Comparison of ENCODE assay signal across 21 mouse cellular contexts in the genomic region with DNA sequence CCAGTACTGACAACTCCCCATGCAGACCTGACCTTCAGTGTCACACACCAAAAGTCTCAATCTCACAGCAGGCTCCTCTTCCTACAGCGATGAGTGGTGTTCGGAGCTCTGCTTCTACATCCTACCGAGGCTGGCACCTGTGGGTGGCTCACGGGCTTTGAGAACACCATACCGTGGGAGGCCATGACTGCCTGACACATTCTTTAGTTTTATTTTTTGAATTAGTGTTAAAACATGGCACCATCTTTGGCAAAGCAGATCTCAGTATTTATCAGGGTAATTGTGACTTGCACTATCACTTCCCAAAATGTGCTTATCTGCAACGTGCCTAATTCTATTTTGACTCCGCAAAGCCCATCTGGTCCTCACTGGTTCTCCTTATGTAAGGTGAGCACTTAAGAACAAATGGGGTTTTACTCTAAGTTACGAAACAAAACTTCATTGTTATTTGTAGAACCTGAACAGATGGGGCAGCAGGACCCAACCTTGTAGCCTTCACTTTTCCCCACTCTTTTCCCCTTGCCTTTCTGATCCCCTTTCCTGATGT.
DNase-seq lines count a peak whose midpoint lies in the region; ATAC-seq and TF ChIP-seq lines count a peak whose summit lies in the region.
"Had no signal": no experiment of that assay in that cellular context is flagged by ENCODE, and none has a peak within 500 bp of the region (broad histone marks: within the 10 kb centered on the region; RNA-seq: fewer than 3 reads in every experiment).

No protein-coding gene starts in this region.

- intact Hi-C loops in left cerebral cortex, adult 2 months (cut with DNase I): loop anchor here (5.0 kb wide), 1 partner anchor 121 kb away; a partner anchor contains a TSS

- H3K4me2 ChIP-seq in forebrain, embryonic 12.5 days: no peak overlapping the region
- H3K4me2 ChIP-seq: embryonic facial prominence, embryonic 12.5 days; heart, embryonic 13.5 days; hindbrain, embryonic 15.5 days had no signal

- H3K9me3 ChIP-seq in forebrain, embryonic 12.5 days: no peaks in the 10 kb centered on the region
- H3K9me3 ChIP-seq: embryonic facial prominence, embryonic 12.5 days; heart, embryonic 13.5 days; hindbrain, embryonic 15.5 days had no signal

- H3K4me1 ChIP-seq in forebrain, embryonic 12.5 days: no peaks in the 10 kb centered on the region
- H3K4me1 ChIP-seq: embryonic facial prominence, embryonic 12.5 days; heart, embryonic 13.5 days; hindbrain, embryonic 15.5 days had no signal

- H3K36me3 ChIP-seq in forebrain, embryonic 12.5 days (replicated peaks): no peaks in the 10 kb centered on the region
- H3K36me3 ChIP-seq: embryonic facial prominence, embryonic 12.5 days; heart, embryonic 13.5 days; hindbrain, embryonic 15.5 days had no signal

- 89% methylated on average over 8 of the region's 8 CpGs for WGBS in forebrain, embryonic 12.5 days

- H3K9ac ChIP-seq in forebrain, embryonic 12.5 days: no peak overlapping the region
- H3K9ac ChIP-seq: embryonic facial prominence, embryonic 12.5 days; heart, embryonic 13.5 days; hindbrain, embryonic 15.5 days had no signal

- no peak overlapping the region for H3K27ac ChIP-seq in left cerebral cortex, adult 2 months
- no peak overlapping the region for H3K27ac ChIP-seq in forebrain, embryonic 12.5 days
- H3K27ac ChIP-seq: embryonic facial prominence, embryonic 12.5 days; heart, adult 2 months; heart, embryonic 13.5 days; hindbrain, embryonic 15.5 days had no signal

- ATAC-seq in frontal cortex, adult (ENCODE audit: low TSS enrichment): peak; percentile 82
- no peak for ATAC-seq in forebrain, embryonic 12.5 days (ENCODE audit: low FRiP score)
- ATAC-seq: activated CD4-positive, CD25-positive, alpha-beta regulatory T cell, adult 4 months; forebrain, embryonic 16.5 days; Patski had no signal

- DNase-seq in frontal cortex, postnatal 10 days (ENCODE audit: low spot score in 2 of 2): no peak
- peak; percentile 38 for DNase-seq in left cerebral cortex, adult 11 months (ENCODE audit: low spot score)
- no peak for DNase-seq in left cerebral cortex, adult 2 months (ENCODE audit: extremely low spot score in 1 of 2, low spot score in 2 of 2)
- DNase-seq in right cerebral cortex, adult 18-20 months: peak; percentile 66
- no peak for DNase-seq in right cerebral cortex, postnatal 4 days
- peak; percentile 65 for DNase-seq in telencephalon, adult 2 months (ENCODE audit: low read depth, low spot score)
- DNase-seq: adrenal gland, postnatal 14 days; cerebellum, adult 18-20 months; cerebellum, postnatal 10 days; gastrocnemius, postnatal 14 days; heart, adult 2 months; heart, postnatal 36 days had no signal

- H3K4me3 ChIP-seq in left cerebral cortex, adult 2 months: no peak overlapping the region
- H3K4me3 ChIP-seq in forebrain, embryonic 12.5 days (replicated peaks): no peak overlapping the region
- H3K4me3 ChIP-seq: embryonic facial prominence, embryonic 12.5 days; heart, adult 2 months; heart, embryonic 13.5 days; hindbrain, embryonic 15.5 days had no signal

- no peaks in the 10 kb centered on the region for H3K27me3 ChIP-seq in forebrain, embryonic 12.5 days
- H3K27me3 ChIP-seq: CH12.LX; embryonic facial prominence, embryonic 12.5 days; heart, embryonic 13.5 days; hindbrain, embryonic 15.5 days had no signal

- no peak for TF ChIP-seq CTCF in left cerebral cortex, adult 2 months (IDR thresholded peaks at IDR 0.05)

Comparison
In these comparisons a context has a peak if more than half of its experiments do, and no peak if none do; other contexts are left out.
1. DNase-seq: peak in left cerebral cortex, adult 11 months (single experiment), right cerebral cortex, adult 18-20 months (single experiment) and telencephalon, adult 2 months (single experiment); none in frontal cortex, postnatal 10 days (0 of 2), left cerebral cortex, adult 2 months (0 of 2) and right cerebral cortex, postnatal 4 days (single experiment).